Comparison of ENCODE assay signal across 16 mouse cellular contexts in the genomic region with DNA sequence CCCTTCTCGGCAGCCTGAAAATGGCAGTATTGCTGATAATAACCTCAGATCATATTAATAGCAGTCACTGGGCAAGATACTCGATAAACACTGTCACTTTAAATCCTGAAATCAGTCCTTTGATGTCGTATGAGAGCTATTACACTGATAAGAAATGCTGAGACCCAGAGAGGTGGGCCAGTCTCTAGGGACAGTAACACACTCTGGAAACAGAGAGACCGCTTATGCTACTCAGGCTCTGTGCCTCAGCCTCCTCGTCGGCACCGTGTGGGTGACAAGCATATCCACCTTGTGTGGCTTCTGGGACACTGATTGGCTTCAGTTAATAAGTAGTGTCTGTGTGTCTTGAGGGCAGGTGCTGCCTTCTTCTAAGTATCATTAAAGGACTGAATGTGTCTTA. TPM values are rescaled to one million over a fixed set of nuclear protein-coding genes. Genes with fewer than 3 reads are reported as not detected.
DNase-seq lines count a peak whose midpoint lies in the region; ATAC-seq and TF ChIP-seq lines count a peak whose summit lies in the region.
"Had no signal": no experiment of that assay in that cellular context is flagged by ENCODE, and none has a peak within 500 bp of the region (broad histone marks: within the 10 kb centered on the region; RNA-seq: fewer than 3 reads in every experiment).

No protein-coding gene starts in this region.

- TF ChIP-seq POLR2A in kidney, adult 2 months (IDR thresholded peaks at IDR 0.05; ENCODE audit: low read depth, low read length), result no peak

- 18% methylated on average over 7 of the region's 7 CpGs for WGBS in forebrain, embryonic 11.5 days
- 18% methylated on average over 7 of the region's 7 CpGs for WGBS in hindbrain, embryonic 12.5 days
- 13% methylated on average over 7 of the region's 7 CpGs for WGBS in midbrain, embryonic 13.5 days
- WGBS in kidney, adult 2 months, result 19% methylated on average over 7 of the region's 7 CpGs

- DNase-seq in MN1 (ENCODE audit: low spot score), result peak; percentile 28
- no peak for DNase-seq in forebrain, embryonic 11.5 days (ENCODE audit: low spot score)
- DNase-seq in adrenal gland, adult (ENCODE audit: inconsistent age in 2 of 2, low spot score in 1 of 2), result no peak
- no peak for DNase-seq in heart, postnatal 14 days
- no peak for DNase-seq in kidney, adult 2 months
- DNase-seq: layer of hippocampus, adult 9-11 months had no signal

- H3K36me3 ChIP-seq in forebrain, embryonic 11.5 days (ENCODE audit: control insufficient read depth, insufficient read depth, low read length), result no peaks in the 10 kb centered on the region
- H3K36me3 ChIP-seq in hindbrain, embryonic 12.5 days, result no peaks in the 10 kb centered on the region
- no peaks in the 10 kb centered on the region for H3K36me3 ChIP-seq in midbrain, embryonic 13.5 days
- H3K36me3 ChIP-seq in kidney, adult 2 months (ENCODE audit: control insufficient read depth, insufficient read depth, low read length), result no peaks in the 10 kb centered on the region
- H3K36me3 ChIP-seq: stomach, embryonic 15.5 days had no signal

- H3K27me3 ChIP-seq in forebrain, embryonic 11.5 days (ENCODE audit: control insufficient read depth, insufficient read depth, low read length), result peaks cover 3% of the 10 kb centered on the region; the same call in 1 of the 2 replicates
- peaks cover 26% of the 10 kb centered on the region for H3K27me3 ChIP-seq in hindbrain, embryonic 12.5 days
- H3K27me3 ChIP-seq in midbrain, embryonic 13.5 days, result no peaks in the 10 kb centered on the region
- H3K27me3 ChIP-seq in kidney, adult 2 months (replicated peaks; ENCODE audit: control insufficient read depth, insufficient read depth, low read length), result no peaks in the 10 kb centered on the region

- peak overlapping the region; percentile 35 for H3K4me2 ChIP-seq in forebrain, embryonic 11.5 days (ENCODE audit: low read depth, low read length, severe bottlenecking)
- H3K4me2 ChIP-seq in hindbrain, embryonic 12.5 days (replicated peaks), result peak overlapping the region; percentile 43
- H3K4me2 ChIP-seq in midbrain, embryonic 13.5 days (replicated peaks), result peak overlapping the region; percentile 34
- H3K4me2 ChIP-seq: lung, embryonic 14.5 days; stomach, embryonic 15.5 days had no signal

- 0 out of 2 replicates have a peak overlapping the region, but pooled peaks have one; percentile 23 for H3K9ac ChIP-seq in forebrain, embryonic 11.5 days (ENCODE audit: low read length)
- no peak overlapping the region for H3K9ac ChIP-seq in hindbrain, embryonic 12.5 days
- no peak overlapping the region for H3K9ac ChIP-seq in midbrain, embryonic 13.5 days (replicated peaks)
- H3K9ac ChIP-seq: lung, embryonic 14.5 days; stomach, embryonic 15.5 days had no signal

- ATAC-seq in forebrain, embryonic 11.5 days (replicated peaks; ENCODE audit: low FRiP score), result 0 out of 2 replicates have a peak, but pooled peaks have one; percentile 19
- peak; percentile 74 for ATAC-seq in hindbrain, embryonic 12.5 days (ENCODE audit: low FRiP score)
- peak; percentile 55; the same call in 1 of the 2 replicates for ATAC-seq in midbrain, embryonic 13.5 days
- no peak for ATAC-seq in frontal cortex, adult (ENCODE audit: low TSS enrichment)

- no peak overlapping the region for H3K4me3 ChIP-seq in forebrain, embryonic 11.5 days (ENCODE audit: low read depth, low read length)
- 0 out of 2 replicates have a peak overlapping the region, but pooled peaks have one; percentile 2 for H3K4me3 ChIP-seq in hindbrain, embryonic 12.5 days
- peak overlapping the region; percentile 0; the same call in 1 of the 2 replicates for H3K4me3 ChIP-seq in midbrain, embryonic 13.5 days (replicated peaks)
- no peak overlapping the region for H3K4me3 ChIP-seq in kidney, adult 2 months (ENCODE audit: insufficient read depth, low read depth, low read length)
- H3K4me3 ChIP-seq: stomach, embryonic 15.5 days had no signal

- peak overlapping the region; percentile 55; the same call in 1 of the 2 replicates for H3K27ac ChIP-seq in forebrain, embryonic 11.5 days (ENCODE audit: low read depth, low read length)
- peak overlapping the region; percentile 89 for H3K27ac ChIP-seq in hindbrain, embryonic 12.5 days
- peak overlapping the region; percentile 70 for H3K27ac ChIP-seq in midbrain, embryonic 13.5 days
- H3K27ac ChIP-seq in kidney, adult 2 months (ENCODE audit: insufficient read depth, low read depth, low read length), result no peak overlapping the region
- H3K27ac ChIP-seq: macrophage; stomach, embryonic 15.5 days had no signal

- H3K9me3 ChIP-seq in forebrain, embryonic 11.5 days (ENCODE audit: control insufficient read depth, low read length), result no peaks in the 10 kb centered on the region
- H3K9me3 ChIP-seq in hindbrain, embryonic 12.5 days (replicated peaks), result no peaks in the 10 kb centered on the region
- H3K9me3 ChIP-seq in midbrain, embryonic 13.5 days, result no peaks in the 10 kb centered on the region
- H3K9me3 ChIP-seq: stomach, embryonic 15.5 days had no signal

- H3K4me1 ChIP-seq in forebrain, embryonic 11.5 days (replicated peaks; ENCODE audit: control insufficient read depth, insufficient read depth, low read length), result peaks cover 12% of the 10 kb centered on the region
- H3K4me1 ChIP-seq in hindbrain, embryonic 12.5 days, result peaks cover 18% of the 10 kb centered on the region
- peaks cover 60% of the 10 kb centered on the region for H3K4me1 ChIP-seq in midbrain, embryonic 13.5 days (replicated peaks)
- H3K4me1 ChIP-seq in kidney, adult 2 months (ENCODE audit: control insufficient read depth, insufficient read depth, low read length), result no peaks in the 10 kb centered on the region
- H3K4me1 ChIP-seq: stomach, embryonic 15.5 days had no signal

- intact Hi-C loops in heart, postnatal 14 days (cut with DNase I), result no loop called here

- TF ChIP-seq CTCF in kidney, adult 2 months (conservative IDR thresholded peaks at IDR 0.05; ENCODE audit: insufficient read depth, insufficient read length, low read depth, low read length), result no peak

RNA-seq across cellular contexts. Expression of gene Slc32a1, which starts 15.0 kb away (rescaled TPM):
- polyA plus RNA-seq in forebrain, embryonic 11.5 days (2014; fragmentation: Nextera tagmentation; extraction: Ambion mirVana), result 1.9 and 2.5 TPM in 2 replicates
- polyA plus RNA-seq in hindbrain, embryonic 12.5 days (2016; fragmentation: Nextera tagmentation; extraction: Ambion mirVana), result 3.5 and 4.3 TPM in 2 replicates
- polyA plus RNA-seq in midbrain, embryonic 13.5 days (2015; fragmentation: Nextera tagmentation; extraction: Ambion mirVana), result 6.5 and 8.3 TPM in 2 replicates
- total RNA-seq in heart, postnatal 14 days (2021), result not detected
- not detected in 2 replicates for polyA plus RNA-seq in kidney, adult 2 months (2012; rRNA removed)
- total RNA-seq: adrenal gland, adult 2 months; granulocyte monocyte progenitor cell, adult 5-6 weeks had no signal
- polyA plus RNA-seq: adrenal gland, adult 2 months; heart, embryonic 14.5 days; lung, embryonic 14.5 days; stomach, embryonic 15.5 days; thymus, postnatal 0 days had no signal

RNA-seq across cellular contexts. Expression of gene Actr5, which starts 29.1 kb away (rescaled TPM):
- polyA plus RNA-seq in forebrain, embryonic 11.5 days (2014; fragmentation: Nextera tagmentation; extraction: Ambion mirVana), result 20.6 and 20.7 TPM in 2 replicates
- polyA plus RNA-seq in hindbrain, embryonic 12.5 days (2016; fragmentation: Nextera tagmentation; extraction: Ambion mirVana), result 21.1 and 23.7 TPM in 2 replicates
- polyA plus RNA-seq in midbrain, embryonic 13.5 days (2015; fragmentation: Nextera tagmentation; extraction: Ambion mirVana), result 10.9 and 14.6 TPM in 2 replicates
- total RNA-seq in heart, postnatal 14 days (2021), result 1 to 10 TPM; 6.9 to 8.9 TPM
- polyA plus RNA-seq in kidney, adult 2 months (2012; rRNA removed), result 6.2 and 6.4 TPM in 2 replicates

Comparison
In these comparisons a context has a peak if more than half of its experiments do, and no peak if none do; other contexts are left out.
1. H3K4me3 ChIP-seq: peak in hindbrain, embryonic 12.5 days (single experiment) and midbrain, embryonic 13.5 days (single experiment); none in forebrain, embryonic 11.5 days (single experiment) and kidney, adult 2 months (single experiment).
2. Peak in every context shown above with its lines, with median percentiles within 50 percentile points of each other: H3K4me2 ChIP-seq.